In the genomic region with DNA sequence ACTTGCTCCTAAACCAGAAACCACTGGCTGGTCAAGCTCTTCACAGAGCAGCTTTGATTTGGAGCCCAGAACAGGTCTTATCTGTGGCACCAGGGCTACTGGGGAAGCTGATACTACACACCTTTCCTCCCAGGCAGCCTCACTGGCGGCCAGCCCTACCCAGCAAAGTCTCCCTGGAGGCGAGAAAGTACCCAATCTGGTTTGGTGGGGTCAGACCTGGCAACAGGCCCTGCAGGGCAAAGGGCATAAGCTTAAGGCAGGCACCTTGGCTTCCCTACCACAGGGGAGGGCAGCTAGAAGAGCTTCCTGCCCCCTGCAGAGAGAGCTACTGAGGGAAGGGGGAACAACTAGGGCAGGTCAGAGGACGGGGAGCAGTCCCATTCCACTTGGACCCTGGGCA, we compare ENCODE assay signal across 10 mouse cellular contexts. TPM values are rescaled to one million over a fixed set of nuclear protein-coding genes. Genes with fewer than 3 reads are reported as not detected.
DNase-seq lines count a peak whose midpoint lies in the region; ATAC-seq and TF ChIP-seq lines count a peak whose summit lies in the region.
"Had no signal": no experiment of that assay in that cellular context is flagged by ENCODE, and none has a peak within 500 bp of the region (broad histone marks: within the 10 kb centered on the region; RNA-seq: fewer than 3 reads in every experiment).

No protein-coding gene starts in this region.

- no peak for ATAC-seq in heart, embryonic 16.5 days (replicated peaks; ENCODE audit: extremely low read depth, insufficient read depth, low FRiP score)
- ATAC-seq in liver, postnatal 0 days, result peak; percentile 56
- ATAC-seq in stomach, embryonic 15.5 days (ENCODE audit: insufficient read depth, low FRiP score, low read depth), result peak; percentile 85
- no peak for ATAC-seq in erythroblast, adult 5-6 weeks (replicated peaks; ENCODE audit: low FRiP score, poor library complexity, severe bottlenecking)

- no peak overlapping the region for H3K4me3 ChIP-seq in heart, embryonic 16.5 days (ENCODE audit: low read length)
- no peak overlapping the region for H3K4me3 ChIP-seq in liver, postnatal 0 days (ENCODE audit: low read depth, low read length)
- H3K4me3 ChIP-seq in stomach, embryonic 15.5 days (replicated peaks), result no peak overlapping the region
- H3K4me3 ChIP-seq: hindbrain, embryonic 15.5 days had no signal

- no peak overlapping the region for H3K27ac ChIP-seq in heart, embryonic 16.5 days (ENCODE audit: low read length)
- H3K27ac ChIP-seq in liver, postnatal 0 days (ENCODE audit: low read depth), result peak overlapping the region; percentile 16
- H3K27ac ChIP-seq in stomach, embryonic 15.5 days, result peak overlapping the region; percentile 77
- H3K27ac ChIP-seq: hindbrain, embryonic 15.5 days had no signal

- peaks cover 6% of the 10 kb centered on the region; the same call in 1 of the 2 replicates for H3K4me1 ChIP-seq in heart, embryonic 16.5 days (ENCODE audit: control insufficient read depth, insufficient read depth, low read length)
- peaks cover 3% of the 10 kb centered on the region; the same call in 1 of the 2 replicates for H3K4me1 ChIP-seq in liver, postnatal 0 days (ENCODE audit: insufficient read depth)
- H3K4me1 ChIP-seq in stomach, embryonic 15.5 days, result 0 out of 2 replicates have a peak, but pooled peaks cover 17% of the 10 kb centered on the region
- H3K4me1 ChIP-seq: hindbrain, embryonic 15.5 days had no signal

- 16% methylated on average over 3 of the region's 3 CpGs for WGBS in heart, embryonic 16.5 days
- 17% methylated on average over 3 of the region's 3 CpGs for whole genome bisulfite sequencing in liver, postnatal 0 days (ENCODE audit: insufficient replicate concordance)
- 13% methylated on average over 3 of the region's 3 CpGs for WGBS in stomach, embryonic 15.5 days

- H3K9me3 ChIP-seq in heart, embryonic 16.5 days (replicated peaks; ENCODE audit: control insufficient read depth, low read length), result no peaks in the 10 kb centered on the region
- H3K9me3 ChIP-seq in liver, postnatal 0 days (ENCODE audit: low read length), result no peaks in the 10 kb centered on the region
- no peaks in the 10 kb centered on the region for H3K9me3 ChIP-seq in stomach, embryonic 15.5 days
- H3K9me3 ChIP-seq: hindbrain, embryonic 15.5 days had no signal

- H3K9ac ChIP-seq in heart, embryonic 16.5 days (ENCODE audit: low read length), result peak overlapping the region; percentile 18; the same call in 1 of the 2 replicates
- peak overlapping the region; percentile 30; the same call in 1 of the 2 replicates for H3K9ac ChIP-seq in liver, postnatal 0 days (replicated peaks)
- H3K9ac ChIP-seq in stomach, embryonic 15.5 days, result no peak overlapping the region
- H3K9ac ChIP-seq: hindbrain, embryonic 15.5 days had no signal

- H3K27me3 ChIP-seq in heart, embryonic 16.5 days (ENCODE audit: control insufficient read depth, insufficient read depth, low read length), result no peaks in the 10 kb centered on the region
- no peaks in the 10 kb centered on the region for H3K27me3 ChIP-seq in liver, postnatal 0 days (ENCODE audit: insufficient read depth, low read length)
- H3K27me3 ChIP-seq in stomach, embryonic 15.5 days (replicated peaks), result no peaks in the 10 kb centered on the region
- H3K27me3 ChIP-seq: hindbrain, embryonic 15.5 days had no signal

- peaks cover 15% of the 10 kb centered on the region for H3K36me3 ChIP-seq in heart, embryonic 16.5 days (ENCODE audit: control insufficient read depth, insufficient read depth)
- H3K36me3 ChIP-seq in liver, postnatal 0 days (replicated peaks; ENCODE audit: insufficient read depth, low read length), result peaks cover 8% of the 10 kb centered on the region
- peaks cover 23% of the 10 kb centered on the region for H3K36me3 ChIP-seq in stomach, embryonic 15.5 days

- no peak for DNase-seq in heart, adult 9 months (ENCODE audit: low spot score in 2 of 2)
- DNase-seq in kidney, adult 18-20 months, result peak; percentile 89
- DNase-seq in liver, postnatal 0 days, result peak; percentile 62
- DNase-seq in left cerebral cortex, adult 8-10 months (ENCODE audit: low spot score in 2 of 2), result no peak
- no peak for DNase-seq in layer of hippocampus, adult 18-20 months (ENCODE audit: low spot score in 2 of 2)
- DNase-seq: gastrocnemius, postnatal 14 days had no signal

- TF ChIP-seq EP300 in liver, postnatal 0 days (IDR thresholded peaks at IDR 0.05; ENCODE audit: low read depth), result no peak

- H3K4me2 ChIP-seq in heart, embryonic 16.5 days (ENCODE audit: low read depth, low read length), result no peak overlapping the region
- no peak overlapping the region for H3K4me2 ChIP-seq in liver, postnatal 0 days (ENCODE audit: low read depth, low read length)
- H3K4me2 ChIP-seq in stomach, embryonic 15.5 days, result 0 out of 2 replicates have a peak overlapping the region, but pooled peaks have one; percentile 12
- H3K4me2 ChIP-seq: hindbrain, embryonic 15.5 days had no signal

- no peak for TF ChIP-seq CTCF in liver, postnatal 0 days (IDR thresholded peaks at IDR 0.05; ENCODE audit: low read depth)

RNA-seq across cellular contexts. Expression of gene Slc25a10, which starts 8.7 kb away (rescaled TPM):
- polyA plus RNA-seq in heart, embryonic 16.5 days (2015; fragmentation: Nextera tagmentation; extraction: Ambion mirVana), result 39.6 and 43.9 TPM in 2 replicates
- polyA plus RNA-seq in liver, postnatal 0 days (2015; fragmentation: Nextera tagmentation; extraction: Ambion mirVana), result 96.7 and 99.7 TPM in 2 replicates
- 70.7 and 71.4 TPM in 2 replicates for polyA plus RNA-seq in stomach, embryonic 15.5 days (2015; fragmentation: Nextera tagmentation; extraction: Ambion mirVana)
- 10 to 100 TPM; 21.2 to 25.8 (median 24.0) TPM for total RNA-seq in left cerebral cortex, adult 8-10 months (2022)
- 6.9 and 11.1 TPM in 2 replicates for total RNA-seq in erythroblast, adult 5-6 weeks (2015; ENCODE audit: low replicate concordance)
- 4.7 and 6.0 TPM in 2 replicates for total RNA-seq in erythroblast, adult 5-6 weeks (2017; ENCODE audit: low replicate concordance)
- 10 to 100 TPM; 18.9 to 19.3 TPM for total RNA-seq in layer of hippocampus, adult 18-20 months (2021)

RNA-seq across cellular contexts. Expression of gene Mrpl12, which starts 15.9 kb away (rescaled TPM):
- polyA plus RNA-seq in heart, embryonic 16.5 days (2015; fragmentation: Nextera tagmentation; extraction: Ambion mirVana), result 247 and 252 TPM in 2 replicates
- polyA plus RNA-seq in liver, postnatal 0 days (2015; fragmentation: Nextera tagmentation; extraction: Ambion mirVana), result 133 and 139 TPM in 2 replicates
- 157 and 168 TPM in 2 replicates for polyA plus RNA-seq in stomach, embryonic 15.5 days (2015; fragmentation: Nextera tagmentation; extraction: Ambion mirVana)
- 10 to 100 TPM; 63.2 to 67.7 (median 64.4) TPM for total RNA-seq in left cerebral cortex, adult 8-10 months (2022)
- total RNA-seq in erythroblast, adult 5-6 weeks (2015; ENCODE audit: low replicate concordance), result 12.1 and 16.1 TPM in 2 replicates
- total RNA-seq in erythroblast, adult 5-6 weeks (2017; ENCODE audit: low replicate concordance), result 12.1 and 15.6 TPM in 2 replicates
- 10 to 100 TPM; 65.1 to 67.5 TPM for total RNA-seq in layer of hippocampus, adult 18-20 months (2021)

RNA-seq across cellular contexts. Expression of gene Gcgr, which starts 30.1 kb away (rescaled TPM):
- 1.4 and 2.7 TPM in 2 replicates for polyA plus RNA-seq in heart, embryonic 16.5 days (2015; fragmentation: Nextera tagmentation; extraction: Ambion mirVana)
- 58.5 and 66.9 TPM in 2 replicates for polyA plus RNA-seq in liver, postnatal 0 days (2015; fragmentation: Nextera tagmentation; extraction: Ambion mirVana)
- 1.7 and 2.4 TPM in 2 replicates for polyA plus RNA-seq in stomach, embryonic 15.5 days (2015; fragmentation: Nextera tagmentation; extraction: Ambion mirVana)
- total RNA-seq in left cerebral cortex, adult 8-10 months (2022), result under 1 TPM in 1 of 4 experiments, not detected in 3; 0.17 TPM
- total RNA-seq in erythroblast, adult 5-6 weeks (2015; ENCODE audit: low replicate concordance), result not detected in 2 replicates
- not detected in 2 replicates for total RNA-seq in erythroblast, adult 5-6 weeks (2017; ENCODE audit: low replicate concordance)
- not detected for total RNA-seq in layer of hippocampus, adult 18-20 months (2021)

RNA-seq across cellular contexts. Expression of gene Arl16, which starts 33.0 kb away (rescaled TPM):
- 33.6 and 34.2 TPM in 2 replicates for polyA plus RNA-seq in heart, embryonic 16.5 days (2015; fragmentation: Nextera tagmentation; extraction: Ambion mirVana)
- 11.9 and 13.5 TPM in 2 replicates for polyA plus RNA-seq in liver, postnatal 0 days (2015; fragmentation: Nextera tagmentation; extraction: Ambion mirVana)
- 40.0 and 42.7 TPM in 2 replicates for polyA plus RNA-seq in stomach, embryonic 15.5 days (2015; fragmentation: Nextera tagmentation; extraction: Ambion mirVana)
- total RNA-seq in left cerebral cortex, adult 8-10 months (2022), result 10 to 100 TPM; 52.6 to 63.3 (median 56.8) TPM
- 4.2 and 5.9 TPM in 2 replicates for total RNA-seq in erythroblast, adult 5-6 weeks (2015; ENCODE audit: low replicate concordance)
- total RNA-seq in erythroblast, adult 5-6 weeks (2017; ENCODE audit: low replicate concordance), result 3.3 TPM in 1 of 2 replicates, not detected in the other
- total RNA-seq in layer of hippocampus, adult 18-20 months (2021), result 10 to 100 TPM; 53.0 to 53.6 TPM

RNA-seq across cellular contexts. Expression of gene Ccdc137, which starts 42.4 kb away (rescaled TPM):
- 25.4 and 27.4 TPM in 2 replicates for polyA plus RNA-seq in heart, embryonic 16.5 days (2015; fragmentation: Nextera tagmentation; extraction: Ambion mirVana)
- polyA plus RNA-seq in liver, postnatal 0 days (2015; fragmentation: Nextera tagmentation; extraction: Ambion mirVana), result 9.0 and 11.7 TPM in 2 replicates
- polyA plus RNA-seq in stomach, embryonic 15.5 days (2015; fragmentation: Nextera tagmentation; extraction: Ambion mirVana), result 30.5 and 32.2 TPM in 2 replicates
- total RNA-seq in left cerebral cortex, adult 8-10 months (2022), result 10 to 100 TPM; 16.8 to 25.8 (median 22.1) TPM
- 1.5 and 2.1 TPM in 2 replicates for total RNA-seq in erythroblast, adult 5-6 weeks (2015; ENCODE audit: low replicate concordance)
- total RNA-seq in erythroblast, adult 5-6 weeks (2017; ENCODE audit: low replicate concordance), result 1.5 and 16.8 TPM in 2 replicates
- total RNA-seq in layer of hippocampus, adult 18-20 months (2021), result 10 to 100 TPM; 24.6 to 32.9 TPM

Comparison
In these comparisons a context has a peak if more than half of its experiments do, and no peak if none do; other contexts are left out.
1. ATAC-seq: peak in liver, postnatal 0 days (single experiment) and stomach, embryonic 15.5 days (single experiment); none in heart, embryonic 16.5 days (single experiment) and erythroblast, adult 5-6 weeks (single experiment).
2. DNase-seq: peak in kidney, adult 18-20 months (single experiment) and liver, postnatal 0 days (single experiment); none in heart, adult 9 months (0 of 2), left cerebral cortex, adult 8-10 months (0 of 2) and layer of hippocampus, adult 18-20 months (0 of 2).